Mouse (Mus musculus) liver, embryonic 16.5 days (tissue): ENCODE measurements around the gene Pex11g. TPM values are rescaled to one million over a fixed set of nuclear protein-coding genes. Genes with fewer than 3 reads are reported as not detected.
A peak's percentile ranks its signal among the peaks of the same experiment; 100 is the strongest.

Experiments used
- ATAC-seq: fragments of 200-750 bp; cut with Nextera tagmentation; 2 replicates; pipeline ENCODE4 v1.8.0; 2017; ENCODE audit warnings: low read depth, mild to moderate bottlenecking, moderate number of reproducible peaks, moderate library complexity
- H3K27ac ChIP-seq: fragments of 300-500 bp; sonication (generic); 2 replicates; pipeline ENCODE4 v1.5.1; 2014; ENCODE audit warnings: mild to moderate bottlenecking, low read length
- H3K27me3 ChIP-seq: fragments of 300-500 bp; sonication (generic); 2 replicates; pipeline ENCODE4 v1.6.1; 2014; ENCODE audit warnings: low read depth, low read length, mixed read lengths; ENCODE audit not compliant: control insufficient read depth, insufficient read depth
- H3K36me3 ChIP-seq: fragments of 300-500 bp; sonication (generic); 2 replicates; pipeline ENCODE4 v1.6.1; 2014; ENCODE audit warnings: mild to moderate bottlenecking; ENCODE audit not compliant: control insufficient read depth, insufficient read depth
- H3K4me1 ChIP-seq: fragments of 300-500 bp; sonication (generic); 2 replicates; pipeline ENCODE4 v1.6.1; 2014; ENCODE audit warnings: low read depth, low read length, mixed read lengths; ENCODE audit not compliant: control insufficient read depth
- H3K4me2 ChIP-seq: fragments of 300-500 bp; sonication (generic); 2 replicates; pipeline ENCODE4 v1.6.1; 2014; ENCODE audit warnings: low read depth, low read length, mixed read lengths
- H3K4me3 ChIP-seq: fragments of 300-500 bp; sonication (generic); 2 replicates; pipeline ENCODE4 v1.5.1; 2014; ENCODE audit warnings: low read depth, mild to moderate bottlenecking, low read length
- H3K9ac ChIP-seq: fragments of 300-500 bp; sonication (generic); 2 replicates; pipeline ENCODE4 v1.6.1; 2014; ENCODE audit warnings: low read depth, low read length
- H3K9me3 ChIP-seq: fragments of 300-500 bp; sonication (generic); replicated peaks from 2 replicates; pipeline ENCODE4 v1.6.1; 2016; ENCODE audit warnings: low read length; ENCODE audit not compliant: control insufficient read depth
- WGBS: fragments of 180-500 bp; shearing (Covaris S2); extraction: QIAGEN DNeasy Blood & Tissue Kit; methylation state at CpG from one replicate; pipeline ENCODE4 v1.1.7; 2014; ENCODE audit not compliant: insufficient replicate concordance; 5-methylcytosine and 5-hydroxymethylcytosine counted together
- polyA plus RNA-seq: library from polyadenylated mRNA; unstranded; fragments of >200 nt; fragmentation: Nextera tagmentation; extraction: Ambion mirVana; gene quantifications from 2 replicates; pipeline ENCODE4 v1.2.1, GENCODE M21; 2015

Gene Pex11g
- polyA plus RNA-seq, 1 experiment from 2014 or later: 8.5 TPM

GRCm38 (mm10) chr8:3414639-3415190, 52.8 kb downstream of the Pex11g start:
- no peak for ATAC-seq
- no peaks in the 10 kb centered on the region for H3K27me3 ChIP-seq
- no peaks in the 10 kb centered on the region for H3K36me3 ChIP-seq
- H3K9ac ChIP-seq: no peak overlapping the region
- H3K9me3 ChIP-seq: no peaks in the 10 kb centered on the region
- H3K27ac ChIP-seq: no peak overlapping the region
- WGBS: 69% methylated on average over 6 of the region's 6 CpGs
- peaks cover 32% of the 10 kb centered on the region for H3K4me1 ChIP-seq
- no peak overlapping the region for H3K4me3 ChIP-seq
- no peak overlapping the region for H3K4me2 ChIP-seq

- peaks cover 36% of the 10 kb centered on the region for H3K4me1 ChIP-seq
- no peak overlapping the region for H3K27ac ChIP-seq
- no peaks in the 10 kb centered on the region for H3K27me3 ChIP-seq
- no peak for ATAC-seq
- H3K4me3 ChIP-seq: no peak overlapping the region
- H3K9me3 ChIP-seq: no peaks in the 10 kb centered on the region
- 68% methylated on average over 1 of the region's 1 CpGs for WGBS
- H3K9ac ChIP-seq: no peak overlapping the region
- no peaks in the 10 kb centered on the region for H3K36me3 ChIP-seq
- H3K4me2 ChIP-seq: no peak overlapping the region
These were observed 54.7 kb downstream of the Pex11g start for GRCm38 (mm10) chr8:3412816-3413215.

GRCm38 (mm10) chr8:3411901-3412301, 55.6 kb downstream of the Pex11g start:
- peak overlapping the region; percentile 45; the same call in 1 of the 2 replicates for H3K27ac ChIP-seq
- H3K27me3 ChIP-seq: no peaks in the 10 kb centered on the region
- no peaks in the 10 kb centered on the region for H3K9me3 ChIP-seq
- peak overlapping the region; percentile 10 for H3K4me2 ChIP-seq
- H3K9ac ChIP-seq: no peak overlapping the region; the same call in 1 of the 2 replicates
- WGBS: 26% methylated on average over 7 of the region's 7 CpGs
- ATAC-seq: peak; percentile 84
- H3K4me1 ChIP-seq: peaks cover 41% of the 10 kb centered on the region
- H3K36me3 ChIP-seq: no peaks in the 10 kb centered on the region
- H3K4me3 ChIP-seq: no peak overlapping the region

GRCm38 (mm10) chr8:3411085-3411484, 56.4 kb downstream of the Pex11g start:
- WGBS: 46% methylated on average over 2 of the region's 2 CpGs
- Histone ChIP-seq H3K9me3 (no peaks in the 10 kb centered on the region), H3K4me3 (no peak overlapping the region), H3K36me3 (no peaks in the 10 kb centered on the region), H3K4me2 (no peak overlapping the region), H3K4me1 (peaks cover 40% of the 10 kb centered on the region), H3K27me3 (no peaks in the 10 kb centered on the region), H3K27ac (no peak overlapping the region), H3K9ac (no peak overlapping the region)
- peak; percentile 23 for ATAC-seq

- ATAC-seq: no peak
- Histone ChIP-seq H3K9ac (no peak overlapping the region), H3K27ac (no peak overlapping the region), H3K4me1 (peaks cover 30% of the 10 kb centered on the region), H3K27me3 (no peaks in the 10 kb centered on the region), H3K4me2 (no peak overlapping the region), H3K4me3 (no peak overlapping the region), H3K36me3 (no peaks in the 10 kb centered on the region), H3K9me3 (no peaks in the 10 kb centered on the region)
- WGBS: 45% methylated on average over 3 of the region's 3 CpGs
These were observed 60.1 kb downstream of the Pex11g start for GRCm38 (mm10) chr8:3407417-3407816.

Other genes with a start within 250 kb of the Pex11g start
- gene Insr, start 188.1 kb downstream of the Pex11g start, polyA plus RNA-seq: 23.6 and 26.7 TPM in 2 replicates
- 0.99 and 1.4 TPM in 2 replicates for gene A430078G23Rik, start 114.3 kb downstream of the Pex11g start, polyA plus RNA-seq
- gene Arhgef18, start 74.7 kb downstream of the Pex11g start, polyA plus RNA-seq: 2.1 and 2.6 TPM in 2 replicates
- not detected in 2 replicates for gene Tex45, start 3.2 kb upstream of the Pex11g start, polyA plus RNA-seq
- gene Zfp358, start 25.5 kb upstream of the Pex11g start, polyA plus RNA-seq: 4.3 and 5.4 TPM in 2 replicates
- 19.2 and 21.1 TPM in 2 replicates for gene Mcoln1, start 32.8 kb upstream of the Pex11g start, polyA plus RNA-seq
- gene Pnpla6, start 47.7 kb upstream of the Pex11g start, polyA plus RNA-seq: 10.9 and 11.3 TPM in 2 replicates
- gene C330021F23Rik, start 100.3 kb upstream of the Pex11g start, polyA plus RNA-seq: 3.1 and 4.8 TPM in 2 replicates
- 1.4 and 2.6 TPM in 2 replicates for gene Camsap3, start 119.6 kb upstream of the Pex11g start, polyA plus RNA-seq
- gene Xab2, start 153.6 kb upstream of the Pex11g start, polyA plus RNA-seq: 25.4 and 25.7 TPM in 2 replicates
- 76.2 and 80.9 TPM in 2 replicates for gene Pet100, start 153.9 kb upstream of the Pex11g start, polyA plus RNA-seq
- 0.07 TPM in 1 of 2 replicates, not detected in the other for gene Pcp2, start 157.9 kb upstream of the Pex11g start, polyA plus RNA-seq
- gene Stxbp2, start 163.3 kb upstream of the Pex11g start, polyA plus RNA-seq: 48.6 and 50.9 TPM in 2 replicates
- gene Retn, start 188.1 kb upstream of the Pex11g start, polyA plus RNA-seq: 0.11 TPM in 1 of 2 replicates, not detected in the other
- gene Mcemp1, start 198.1 kb upstream of the Pex11g start, polyA plus RNA-seq: 7.7 and 8.2 TPM in 2 replicates
- 3.9 and 4.0 TPM in 2 replicates for gene Fcor, start 204.7 kb upstream of the Pex11g start, polyA plus RNA-seq
- gene Trappc5, start 208.6 kb upstream of the Pex11g start, polyA plus RNA-seq: 12.9 and 13.0 TPM in 2 replicates
- not detected in 2 replicates for gene Fcer2a, start 226.5 kb upstream of the Pex11g start, polyA plus RNA-seq